Comparison of ENCODE assay signal across 11 mouse cellular contexts in the genomic region with DNA sequence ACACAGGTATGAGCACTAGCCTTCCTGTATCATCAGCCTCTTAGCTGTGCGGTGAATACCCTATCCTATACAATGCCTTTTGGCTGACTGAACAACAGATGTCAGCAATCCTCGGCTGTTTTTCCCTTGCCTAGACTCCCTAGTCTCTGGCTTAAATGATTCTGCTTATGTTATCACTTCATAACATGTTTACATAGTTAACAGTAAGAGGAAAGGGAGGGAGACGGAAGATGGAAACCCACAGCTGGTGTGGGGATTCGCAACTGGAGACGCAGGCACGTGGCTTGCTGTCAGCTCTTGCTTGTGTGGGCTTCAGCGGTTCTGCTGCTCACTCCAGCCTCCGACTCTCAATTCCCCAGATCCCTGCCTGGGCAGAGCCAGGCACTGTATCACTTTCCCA.
DNase-seq lines count a peak whose midpoint lies in the region; ATAC-seq lines count a peak whose summit lies in the region.
"Had no signal": no experiment of that assay in that cellular context is flagged by ENCODE, and none has a peak within 500 bp of the region (broad histone marks: within the 10 kb centered on the region; RNA-seq: fewer than 3 reads in every experiment).

No protein-coding gene starts in this region.

- no peak for ATAC-seq in frontal cortex, adult (ENCODE audit: low TSS enrichment)
- peak; percentile 75 for ATAC-seq in embryonic facial prominence, embryonic 11.5 days (replicated peaks; ENCODE audit: insufficient number of reproducible peaks, low FRiP score, low TSS enrichment, low read depth)
- peak; percentile 61; the same call in 1 of the 2 replicates for ATAC-seq in limb, embryonic 13.5 days (ENCODE audit: low FRiP score, low read depth)

- intact Hi-C loops in left cerebral cortex, postnatal 14 days (cut with DNase I), result no loop called here

- H3K36me3 ChIP-seq in embryonic facial prominence, embryonic 11.5 days (replicated peaks; ENCODE audit: control insufficient read depth, insufficient read depth, low read depth, low read length), result no peaks in the 10 kb centered on the region
- no peaks in the 10 kb centered on the region for H3K36me3 ChIP-seq in limb, embryonic 13.5 days
- H3K36me3 ChIP-seq: embryonic facial prominence, embryonic 15.5 days; heart, embryonic 13.5 days; midbrain, embryonic 10.5 days had no signal

- no peaks in the 10 kb centered on the region for H3K9me3 ChIP-seq in embryonic facial prominence, embryonic 11.5 days (replicated peaks; ENCODE audit: control insufficient read depth, low read length)
- H3K9me3 ChIP-seq in limb, embryonic 13.5 days, result no peaks in the 10 kb centered on the region
- H3K9me3 ChIP-seq: embryonic facial prominence, embryonic 15.5 days; heart, embryonic 13.5 days had no signal

- no peaks in the 10 kb centered on the region for H3K27me3 ChIP-seq in embryonic facial prominence, embryonic 11.5 days (ENCODE audit: control insufficient read depth, insufficient read depth, low read length)
- no peaks in the 10 kb centered on the region for H3K27me3 ChIP-seq in limb, embryonic 13.5 days
- H3K27me3 ChIP-seq: embryonic facial prominence, embryonic 15.5 days; heart, embryonic 13.5 days had no signal

- no peak overlapping the region for H3K9ac ChIP-seq in embryonic facial prominence, embryonic 11.5 days (replicated peaks; ENCODE audit: low read length)
- no peak overlapping the region for H3K9ac ChIP-seq in limb, embryonic 13.5 days
- H3K9ac ChIP-seq: embryonic facial prominence, embryonic 15.5 days; heart, embryonic 13.5 days had no signal

- no peaks in the 10 kb centered on the region for H3K4me1 ChIP-seq in embryonic facial prominence, embryonic 11.5 days (ENCODE audit: control insufficient read depth, insufficient read depth, low read length)
- H3K4me1 ChIP-seq in limb, embryonic 13.5 days, result peaks cover 6% of the 10 kb centered on the region; the same call in 1 of the 2 replicates
- H3K4me1 ChIP-seq: embryonic facial prominence, embryonic 15.5 days; midbrain, embryonic 10.5 days had no signal

- WGBS in embryonic facial prominence, embryonic 11.5 days, result 51% methylated on average over 8 of the region's 8 CpGs
- 45% methylated on average over 8 of the region's 8 CpGs for WGBS in limb, embryonic 13.5 days

- peak; percentile 8 for DNase-seq in frontal cortex, postnatal 36 days (ENCODE audit: low spot score in 2 of 2)
- DNase-seq in left cerebral cortex, postnatal 14 days (ENCODE audit: low spot score in 2 of 2), result peak; percentile 8 to 14
- no peak for DNase-seq in left cerebral cortex, adult 18-20 months (ENCODE audit: low spot score in 2 of 2)
- DNase-seq in embryonic facial prominence, embryonic 11.5 days (ENCODE audit: low spot score), result peak; percentile 33
- DNase-seq in thymus, postnatal 36 days, result no peak
- DNase-seq in cerebellum, postnatal 36 days, result no peak

- H3K4me2 ChIP-seq in embryonic facial prominence, embryonic 11.5 days (ENCODE audit: low read depth, low read length), result no peak overlapping the region
- no peak overlapping the region for H3K4me2 ChIP-seq in limb, embryonic 13.5 days (replicated peaks)
- H3K4me2 ChIP-seq: embryonic facial prominence, embryonic 15.5 days; heart, embryonic 13.5 days had no signal

- no peak overlapping the region for H3K27ac ChIP-seq in embryonic facial prominence, embryonic 11.5 days (replicated peaks; ENCODE audit: low read depth, low read length)
- H3K27ac ChIP-seq in limb, embryonic 13.5 days, result no peak overlapping the region
- H3K27ac ChIP-seq: embryonic facial prominence, embryonic 15.5 days; heart, embryonic 13.5 days; midbrain, embryonic 10.5 days had no signal

- no peak overlapping the region for H3K4me3 ChIP-seq in embryonic facial prominence, embryonic 11.5 days (ENCODE audit: low read depth, low read length)
- no peak overlapping the region for H3K4me3 ChIP-seq in limb, embryonic 13.5 days
- H3K4me3 ChIP-seq: embryonic facial prominence, embryonic 15.5 days; heart, embryonic 13.5 days; midbrain, embryonic 10.5 days had no signal

Comparison
In these comparisons a context has a peak if more than half of its experiments do, and no peak if none do; other contexts are left out.
1. DNase-seq: peak in frontal cortex, postnatal 36 days (2 of 2), left cerebral cortex, postnatal 14 days (2 of 2) and embryonic facial prominence, embryonic 11.5 days (single experiment); none in left cerebral cortex, adult 18-20 months (0 of 2), thymus, postnatal 36 days (0 of 2) and cerebellum, postnatal 36 days (0 of 2).